Comparison of ENCODE assay signal across 29 mouse cellular contexts in the genomic region with DNA sequence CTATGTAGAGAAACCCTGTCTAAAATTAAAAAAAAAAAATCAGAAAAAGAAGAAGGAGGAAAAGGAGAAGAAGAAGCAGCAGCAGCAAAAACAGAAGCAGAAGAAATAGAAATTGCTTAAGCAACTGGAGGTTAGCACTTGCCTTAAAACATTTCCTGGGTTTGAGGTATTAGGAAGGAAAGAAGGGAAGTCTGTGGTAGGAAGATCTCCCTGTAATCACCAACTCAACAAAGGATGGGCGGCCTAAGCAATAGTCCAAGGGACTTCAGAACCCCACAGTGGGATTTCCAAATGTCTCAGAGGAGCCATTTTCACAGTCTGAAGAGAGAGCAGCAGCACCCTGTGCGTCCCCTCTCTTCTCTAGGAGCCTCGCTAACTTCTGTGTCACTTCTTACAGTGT. TPM values are rescaled to one million over a fixed set of nuclear protein-coding genes. Genes with fewer than 3 reads are reported as not detected.
DNase-seq lines count a peak whose midpoint lies in the region; ATAC-seq and TF ChIP-seq lines count a peak whose summit lies in the region.
"Had no signal": no experiment of that assay in that cellular context is flagged by ENCODE, and none has a peak within 500 bp of the region (broad histone marks: within the 10 kb centered on the region; RNA-seq: fewer than 3 reads in every experiment).

No protein-coding gene starts in this region.

- H3K4me2 ChIP-seq in kidney, embryonic 14.5 days (replicated peaks; ENCODE audit: low read depth, low read length): no peak overlapping the region
- H3K4me2 ChIP-seq: embryonic facial prominence, embryonic 15.5 days; forebrain, embryonic 13.5 days; heart, embryonic 15.5 days; hindbrain, embryonic 13.5 days; limb, embryonic 13.5 days; liver, embryonic 13.5 days; midbrain, embryonic 12.5 days; neural tube, embryonic 13.5 days had no signal

- no peaks in the 10 kb centered on the region for H3K27me3 ChIP-seq in kidney, adult 2 months (replicated peaks; ENCODE audit: control insufficient read depth, insufficient read depth, low read length)
- H3K27me3 ChIP-seq in kidney, embryonic 14.5 days (ENCODE audit: control insufficient read depth, insufficient read depth, low read length): no peaks in the 10 kb centered on the region
- H3K27me3 ChIP-seq: forebrain, embryonic 13.5 days; neural tube, embryonic 13.5 days had no signal

- no peak overlapping the region for H3K4me3 ChIP-seq in kidney, adult 2 months (ENCODE audit: insufficient read depth, low read depth, low read length)
- no peak overlapping the region for H3K4me3 ChIP-seq in kidney, embryonic 14.5 days (ENCODE audit: low read length)
- no peak overlapping the region for H3K4me3 ChIP-seq in left cerebral cortex, adult 2 months
- H3K4me3 ChIP-seq in bone marrow macrophage, adult 2 months (ENCODE audit: insufficient read depth, low read length): no peak overlapping the region
- H3K4me3 ChIP-seq: embryonic facial prominence, embryonic 10.5 days; embryonic facial prominence, embryonic 15.5 days; forebrain, embryonic 13.5 days; heart, embryonic 10.5 days; heart, embryonic 15.5 days; hindbrain, embryonic 13.5 days; limb, embryonic 13.5 days; liver, embryonic 13.5 days; midbrain, embryonic 12.5 days; neural tube, embryonic 13.5 days had no signal

- TF ChIP-seq CTCF in kidney, adult 2 months (conservative IDR thresholded peaks at IDR 0.05; ENCODE audit: insufficient read depth, insufficient read length, low read depth, low read length): no peak
- TF ChIP-seq CTCF in left cerebral cortex, adult 2 months (IDR thresholded peaks at IDR 0.05): no peak
- no peak for TF ChIP-seq CTCF in bone marrow macrophage, adult 2 months (IDR thresholded peaks at IDR 0.05; ENCODE audit: low read depth, low read length)

- no peak for TF ChIP-seq POLR2A in kidney, adult 2 months (IDR thresholded peaks at IDR 0.05; ENCODE audit: low read depth, low read length)
- no peak for TF ChIP-seq POLR2A in bone marrow macrophage, adult 2 months (IDR thresholded peaks at IDR 0.05; ENCODE audit: borderline replicate concordance, low read depth, low read length)

- 73% methylated on average over 3 of the region's 3 CpGs for WGBS in kidney, adult 2 months
- 80% methylated on average over 3 of the region's 3 CpGs for WGBS in kidney, embryonic 14.5 days

- H3K4me1 ChIP-seq in kidney, adult 2 months (ENCODE audit: control insufficient read depth, insufficient read depth, low read length): peaks cover 3% of the 10 kb centered on the region; the same call in 1 of the 2 replicates
- peaks cover 13% of the 10 kb centered on the region; the same call in 1 of the 2 replicates for H3K4me1 ChIP-seq in kidney, embryonic 14.5 days (ENCODE audit: control insufficient read depth, insufficient read depth, low read length)
- H3K4me1 ChIP-seq in bone marrow macrophage, adult 2 months (ENCODE audit: control insufficient read depth, insufficient read depth, low read length): peaks cover 37% of the 10 kb centered on the region
- H3K4me1 ChIP-seq: liver, embryonic 13.5 days had no signal

- intact Hi-C loops in left cerebral cortex, adult 2 months (cut with DNase I): no loop called here
- intact Hi-C loops in left cerebral cortex, postnatal 10 days (cut with DNase I): no loop called here
- intact Hi-C loops in left cerebral cortex, postnatal 36 days (cut with DNase I): no loop called here

- no peaks in the 10 kb centered on the region for H3K9me3 ChIP-seq in kidney, embryonic 14.5 days (ENCODE audit: control insufficient read depth, low read length)
- H3K9me3 ChIP-seq: embryonic facial prominence, embryonic 10.5 days; embryonic facial prominence, embryonic 15.5 days; forebrain, embryonic 13.5 days; heart, embryonic 10.5 days; heart, embryonic 15.5 days; hindbrain, embryonic 13.5 days; limb, embryonic 13.5 days; liver, embryonic 13.5 days; midbrain, embryonic 12.5 days; neural tube, embryonic 13.5 days had no signal

- H3K9ac ChIP-seq in kidney, embryonic 14.5 days (ENCODE audit: low read depth, low read length): no peak overlapping the region
- H3K9ac ChIP-seq: embryonic facial prominence, embryonic 15.5 days; forebrain, embryonic 13.5 days; heart, embryonic 15.5 days; hindbrain, embryonic 13.5 days; limb, embryonic 13.5 days; liver, embryonic 13.5 days; midbrain, embryonic 12.5 days; neural tube, embryonic 13.5 days had no signal

- no peak for ATAC-seq in kidney, embryonic 14.5 days (ENCODE audit: low FRiP score, low TSS enrichment)
- peak; percentile 82 for ATAC-seq in megakaryocyte progenitor cell, adult 5-6 weeks (replicated peaks; ENCODE audit: poor library complexity)
- ATAC-seq: CD4-positive, CD25-positive, alpha-beta regulatory T cell, adult 4 months; forebrain, embryonic 13.5 days; lung, postnatal 0 days had no signal

- no peaks in the 10 kb centered on the region for H3K36me3 ChIP-seq in kidney, adult 2 months (ENCODE audit: control insufficient read depth, insufficient read depth, low read length)
- H3K36me3 ChIP-seq in kidney, embryonic 14.5 days (ENCODE audit: control insufficient read depth, insufficient read depth, low read length): no peaks in the 10 kb centered on the region
- H3K36me3 ChIP-seq: embryonic facial prominence, embryonic 10.5 days; embryonic facial prominence, embryonic 15.5 days; heart, embryonic 10.5 days; heart, embryonic 15.5 days; hindbrain, embryonic 13.5 days; limb, embryonic 13.5 days; liver, embryonic 13.5 days; midbrain, embryonic 12.5 days; neural tube, embryonic 13.5 days had no signal

- DNase-seq in kidney, adult 2 months: no peak
- DNase-seq in left cerebral cortex, adult 2 months (ENCODE audit: extremely low spot score in 1 of 2, low spot score in 2 of 2): no peak
- no peak for DNase-seq in left cerebral cortex, postnatal 10 days (ENCODE audit: extremely low spot score in 1 of 2, low spot score in 2 of 2)
- no peak for DNase-seq in left cerebral cortex, postnatal 36 days (ENCODE audit: low spot score in 2 of 2)
- DNase-seq: cerebellum, adult 2 months; cerebellum, postnatal 14 days; gastrocnemius, postnatal 14 days; heart, adult 11 months; kidney, adult 18-20 months; kidney, postnatal 4 days; layer of hippocampus, adult 9-11 months; liver, embryonic 13.5 days; lung, adult 18-20 months; right cerebral cortex, postnatal 4 days; thymus, adult 2 months had no signal

- peak overlapping the region; percentile 21; the same call in 1 of the 2 replicates for H3K27ac ChIP-seq in kidney, adult 2 months (ENCODE audit: insufficient read depth, low read depth, low read length)
- H3K27ac ChIP-seq in kidney, embryonic 14.5 days (ENCODE audit: low read depth, low read length): no peak overlapping the region
- H3K27ac ChIP-seq in left cerebral cortex, adult 2 months: peak overlapping the region; percentile 82
- H3K27ac ChIP-seq in bone marrow macrophage, adult 2 months (ENCODE audit: insufficient read depth, low read depth, low read length): peak overlapping the region; percentile 68
- H3K27ac ChIP-seq: embryonic facial prominence, embryonic 15.5 days; forebrain, embryonic 13.5 days; heart, embryonic 10.5 days; heart, embryonic 15.5 days; hindbrain, embryonic 13.5 days; limb, embryonic 13.5 days; liver, embryonic 13.5 days; midbrain, embryonic 12.5 days; neural tube, embryonic 13.5 days had no signal

RNA-seq across cellular contexts. Expression of a gene that starts 11.4 kb away (rescaled TPM):
- 17.0 and 17.1 TPM in 2 replicates for polyA plus RNA-seq in kidney, adult 2 months (2012; rRNA removed)
- 0.31 and 0.57 TPM in 2 replicates for polyA plus RNA-seq in kidney, embryonic 14.5 days (2014; fragmentation: Nextera tagmentation; extraction: Ambion mirVana)
- total RNA-seq in left cerebral cortex, adult 2 months (2021): 100 to 1,000 TPM in 1 of 2 experiments, 10 to 100 TPM in 1; 86.5 to 108 TPM
- total RNA-seq in left cerebral cortex, postnatal 10 days (2021): 10 to 100 TPM; 68.5 to 69.3 TPM
- 52.3 and 58.4 TPM in 2 replicates for polyA plus RNA-seq in bone marrow macrophage, adult 2 months (2012; ENCODE audit: insufficient read depth, insufficient read length, missing spikeins)
- total RNA-seq in megakaryocyte progenitor cell, adult 5-6 weeks (2015): 0.20 and 0.24 TPM in 2 replicates
- total RNA-seq in megakaryocyte progenitor cell, adult 5-6 weeks (2017): 0.04 and 0.14 TPM in 2 replicates
- 10 to 100 TPM; 86.8 to 97.1 TPM for total RNA-seq in left cerebral cortex, postnatal 36 days (2021)
- polyA plus RNA-seq: CD4-positive, CD25-positive, alpha-beta regulatory T cell, adult 4 months had no signal

RNA-seq across cellular contexts. Expression of a gene that starts 23.3 kb away (rescaled TPM):
- 0.06 and 0.11 TPM in 2 replicates for polyA plus RNA-seq in kidney, adult 2 months (2012; rRNA removed)
- 0.20 TPM in 1 of 2 replicates, not detected in the other for polyA plus RNA-seq in kidney, embryonic 14.5 days (2014; fragmentation: Nextera tagmentation; extraction: Ambion mirVana)
- total RNA-seq in left cerebral cortex, adult 2 months (2021): 100 to 1,000 TPM; 137 to 138 TPM
- 10 to 100 TPM; 77.8 to 84.5 TPM for total RNA-seq in left cerebral cortex, postnatal 10 days (2021)
- polyA plus RNA-seq in bone marrow macrophage, adult 2 months (2012; ENCODE audit: insufficient read depth, insufficient read length, missing spikeins): 1.8 and 2.2 TPM in 2 replicates
- total RNA-seq in megakaryocyte progenitor cell, adult 5-6 weeks (2015): not detected in 2 replicates
- not detected in 2 replicates for total RNA-seq in megakaryocyte progenitor cell, adult 5-6 weeks (2017)
- 100 to 1,000 TPM; 134 to 136 TPM for total RNA-seq in left cerebral cortex, postnatal 36 days (2021)
- total RNA-seq: gastrocnemius, postnatal 14 days had no signal
- polyA plus RNA-seq: CD4-positive, CD25-positive, alpha-beta regulatory T cell, adult 4 months; heart, embryonic 10.5 days; heart, embryonic 15.5 days; liver, embryonic 13.5 days; lung, postnatal 0 days had no signal

RNA-seq across cellular contexts. Expression of a gene that starts 23.9 kb away (rescaled TPM):
- polyA plus RNA-seq in kidney, adult 2 months (2012; rRNA removed): 4.9 and 5.6 TPM in 2 replicates
- polyA plus RNA-seq in kidney, embryonic 14.5 days (2014; fragmentation: Nextera tagmentation; extraction: Ambion mirVana): 9.5 and 12.1 TPM in 2 replicates
- total RNA-seq in left cerebral cortex, adult 2 months (2021): 1 to 10 TPM; 9.3 to 9.8 TPM
- 10 to 100 TPM in 1 of 2 experiments, 1 to 10 TPM in 1; 9.8 to 10.6 TPM for total RNA-seq in left cerebral cortex, postnatal 10 days (2021)
- polyA plus RNA-seq in bone marrow macrophage, adult 2 months (2012; ENCODE audit: insufficient read depth, insufficient read length, missing spikeins): 14.3 and 15.4 TPM in 2 replicates
- 14.7 and 16.2 TPM in 2 replicates for total RNA-seq in megakaryocyte progenitor cell, adult 5-6 weeks (2015)
- 15.3 and 15.7 TPM in 2 replicates for total RNA-seq in megakaryocyte progenitor cell, adult 5-6 weeks (2017)
- 1 to 10 TPM; 7.8 to 8.3 TPM for total RNA-seq in left cerebral cortex, postnatal 36 days (2021)

RNA-seq across cellular contexts. Expression of a gene that starts 54.6 kb away (rescaled TPM):
- polyA plus RNA-seq in kidney, adult 2 months (2012; rRNA removed): 21.5 and 36.4 TPM in 2 replicates
- 0.66 and 0.96 TPM in 2 replicates for polyA plus RNA-seq in kidney, embryonic 14.5 days (2014; fragmentation: Nextera tagmentation; extraction: Ambion mirVana)
- total RNA-seq in left cerebral cortex, adult 2 months (2021): 100 to 1,000 TPM; 628 to 676 TPM
- total RNA-seq in left cerebral cortex, postnatal 10 days (2021): 100 to 1,000 TPM; 393 to 413 TPM
- polyA plus RNA-seq in bone marrow macrophage, adult 2 months (2012; ENCODE audit: insufficient read depth, insufficient read length, missing spikeins): 0.15 and 0.36 TPM in 2 replicates
- total RNA-seq in megakaryocyte progenitor cell, adult 5-6 weeks (2015): not detected in 2 replicates
- not detected in 2 replicates for total RNA-seq in megakaryocyte progenitor cell, adult 5-6 weeks (2017)
- 100 to 1,000 TPM; 590 to 654 TPM for total RNA-seq in left cerebral cortex, postnatal 36 days (2021)

Comparison
In these comparisons a context has a peak if more than half of its experiments do, and no peak if none do; other contexts are left out.
1. RNA of a gene that starts 11.4 kb away (total RNA-seq): 86.5 to 108 TPM in left cerebral cortex, adult 2 months, 86.8 to 97.1 TPM in left cerebral cortex, postnatal 36 days and 68.5 to 69.3 TPM in left cerebral cortex, postnatal 10 days; 0.04 to 0.24 TPM in megakaryocyte progenitor cell, adult 5-6 weeks; every median in the first group is over 10 times any median in the second.
2. RNA of a gene that starts 23.3 kb away (total RNA-seq): 137 to 138 TPM in left cerebral cortex, adult 2 months, 134 to 136 TPM in left cerebral cortex, postnatal 36 days and 77.8 to 84.5 TPM in left cerebral cortex, postnatal 10 days; not detected in megakaryocyte progenitor cell, adult 5-6 weeks; every median in the first group is over 10 times any median in the second.